Mouse (Mus musculus): ENCODE data around the gene Gm42417. TPM values are rescaled to one million over a fixed set of nuclear protein-coding genes. Genes with fewer than 3 reads are reported as not detected.

Gm42417 gene
- polyA plus RNA-seq, 1 experiment from 2014 or later, result 0.69 TPM

GRCm38 (mm10) chr1:36535477-36536396 is 3.5 kb downstream of the Gm42417 start:
- Histone ChIP-seq H3K4me3 (no peak overlapping the region), H3K36me3 (peaks cover 34% of the 10 kb centered on the region), H3K9me3 (replicated peaks) (no peaks in the 10 kb centered on the region), H3K4me1 (no peaks in the 10 kb centered on the region), H3K27me3 (ENCODE audit: low read depth, poor library complexity, severe bottlenecking) (no peaks in the 10 kb centered on the region), H3K27ac (replicated peaks) (no peak overlapping the region)
- 89% methylated on average over 11 of the region's 11 CpGs for WGBS
- DNase-seq (ENCODE audit: low spot score), result no peak

- no peaks in the 10 kb centered on the region for H3K4me1 ChIP-seq
Measured at GRCm38 (mm10) chr1:36534595-36535058, 4.6 kb downstream of the Gm42417 start.

GRCm38 (mm10) chr1:36533546-36533945 is 5.7 kb downstream of the Gm42417 start:
- Histone ChIP-seq H3K4me3 (no peak overlapping the region), H3K27me3 (ENCODE audit: low read depth, poor library complexity, severe bottlenecking) (no peaks in the 10 kb centered on the region), H3K36me3 (peaks cover 19% of the 10 kb centered on the region), H3K4me1 (peaks cover under 1% of the 10 kb centered on the region; the same call in 1 of the 2 replicates), H3K9me3 (replicated peaks) (no peaks in the 10 kb centered on the region), H3K27ac (replicated peaks) (no peak overlapping the region; the same call in 1 of the 2 replicates)
- no peak for DNase-seq (ENCODE audit: low spot score)
- 89% methylated on average over 6 of the region's 6 CpGs for WGBS

More at GRCm38 (mm10) chr1:36534595-36535058, 4.6 kb downstream of the Gm42417 start:
- peaks cover 29% of the 10 kb centered on the region for H3K36me3 ChIP-seq
- H3K27ac ChIP-seq (replicated peaks), result no peak overlapping the region
- H3K4me3 ChIP-seq, result no peak overlapping the region
- no peaks in the 10 kb centered on the region for H3K27me3 ChIP-seq (ENCODE audit: low read depth, poor library complexity, severe bottlenecking)
- DNase-seq (ENCODE audit: low spot score), result no peak
- H3K9me3 ChIP-seq (replicated peaks), result no peaks in the 10 kb centered on the region
- WGBS, result 86% methylated on average over 6 of the region's 6 CpGs

- no peak for DNase-seq (ENCODE audit: low spot score)
- no peaks in the 10 kb centered on the region for H3K9me3 ChIP-seq (replicated peaks)
- 91% methylated on average over 12 of the region's 12 CpGs for WGBS
- H3K27ac ChIP-seq (replicated peaks), result no peak overlapping the region
- H3K36me3 ChIP-seq, result peaks cover 27% of the 10 kb centered on the region
- peaks cover 5% of the 10 kb centered on the region; the same call in 1 of the 2 replicates for H3K4me1 ChIP-seq
- no peaks in the 10 kb centered on the region for H3K27me3 ChIP-seq (ENCODE audit: low read depth, poor library complexity, severe bottlenecking)
- no peak overlapping the region for H3K4me3 ChIP-seq
Measured at GRCm38 (mm10) chr1:36531461-36531860, 7.8 kb downstream of the Gm42417 start.

- no peaks in the 10 kb centered on the region for H3K9me3 ChIP-seq (replicated peaks)
- H3K4me3 ChIP-seq, result no peak overlapping the region
- WGBS, result 91% methylated on average over 7 of the region's 7 CpGs
- no peaks in the 10 kb centered on the region for H3K27me3 ChIP-seq (ENCODE audit: low read depth, poor library complexity, severe bottlenecking)
- peaks cover 5% of the 10 kb centered on the region; the same call in 1 of the 2 replicates for H3K4me1 ChIP-seq
- no peak for DNase-seq (ENCODE audit: low spot score)
- peaks cover 32% of the 10 kb centered on the region for H3K36me3 ChIP-seq
- H3K27ac ChIP-seq (replicated peaks), result no peak overlapping the region
Measured at GRCm38 (mm10) chr1:36530962-36531361, 8.3 kb downstream of the Gm42417 start.

DNA sequence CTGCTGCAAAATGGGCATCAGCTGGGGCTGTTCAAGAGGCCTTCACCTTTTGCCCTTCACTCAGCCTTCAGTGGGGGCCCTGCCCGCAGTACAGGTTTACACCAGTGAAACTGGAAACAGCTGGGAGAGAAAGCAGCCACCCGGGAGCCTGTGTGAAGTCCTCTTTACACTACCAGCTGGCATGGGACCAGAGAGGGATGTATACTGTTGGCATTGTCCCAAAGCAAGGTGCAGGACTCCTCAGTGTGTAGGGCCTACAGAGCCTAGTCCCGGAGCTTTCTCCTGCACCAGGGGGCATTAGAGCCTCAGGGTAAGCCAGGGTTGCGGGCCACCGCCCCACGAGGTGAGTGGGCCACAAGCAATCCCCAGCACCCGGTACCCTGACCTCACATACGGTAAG is 8.7 kb downstream of the Gm42417 start:
- 89% methylated on average over 8 of the region's 8 CpGs for WGBS
- Histone ChIP-seq H3K4me3 (no peak overlapping the region), H3K36me3 (peaks cover 36% of the 10 kb centered on the region), H3K27ac (replicated peaks) (no peak overlapping the region), H3K9me3 (replicated peaks) (no peaks in the 10 kb centered on the region), H3K27me3 (ENCODE audit: low read depth, poor library complexity, severe bottlenecking) (no peaks in the 10 kb centered on the region), H3K4me1 (peaks cover 5% of the 10 kb centered on the region; the same call in 1 of the 2 replicates)
- no peak for DNase-seq (ENCODE audit: low spot score)

DNA sequence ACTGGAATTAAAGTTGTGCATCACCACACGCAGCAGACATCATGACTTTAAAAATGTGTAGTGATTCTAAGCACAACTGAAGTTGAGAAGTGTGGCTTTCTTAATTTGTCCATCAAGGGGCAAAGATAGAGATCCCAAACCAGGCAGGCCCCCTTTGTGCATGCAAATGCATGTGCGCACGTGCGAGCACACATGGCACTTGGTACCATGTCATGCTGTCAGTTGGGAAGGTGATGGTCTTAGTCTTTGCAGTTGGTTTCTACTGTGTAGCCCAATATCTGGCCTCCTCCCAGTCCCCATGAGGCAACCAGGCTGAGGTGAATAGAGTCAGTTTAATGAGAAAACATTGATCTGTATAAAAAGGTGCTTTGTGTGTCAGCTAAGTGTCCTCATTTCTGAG is 9.4 kb downstream of the Gm42417 start:
- WGBS, result 92% methylated on average over 4 of the region's 4 CpGs
- Histone ChIP-seq H3K36me3 (peaks cover 43% of the 10 kb centered on the region), H3K27ac (replicated peaks) (no peak overlapping the region), H3K27me3 (ENCODE audit: low read depth, poor library complexity, severe bottlenecking) (no peaks in the 10 kb centered on the region), H3K9me3 (replicated peaks) (no peaks in the 10 kb centered on the region), H3K4me3 (no peak overlapping the region), H3K4me1 (peaks cover 5% of the 10 kb centered on the region; the same call in 1 of the 2 replicates)
- no peak for DNase-seq (ENCODE audit: low spot score)

- Histone ChIP-seq H3K9me3 (replicated peaks) (no peaks in the 10 kb centered on the region), H3K27me3 (ENCODE audit: low read depth, poor library complexity, severe bottlenecking) (no peaks in the 10 kb centered on the region), H3K27ac (replicated peaks) (no peak overlapping the region), H3K4me1 (peaks cover 5% of the 10 kb centered on the region; the same call in 1 of the 2 replicates), H3K36me3 (peaks cover 49% of the 10 kb centered on the region), H3K4me3 (no peak overlapping the region)
- no peak for DNase-seq (ENCODE audit: low spot score)
- 90% methylated on average over 4 of the region's 4 CpGs for WGBS
Measured at GRCm38 (mm10) chr1:36529274-36529673, 10.0 kb downstream of the Gm42417 start.

DNA sequence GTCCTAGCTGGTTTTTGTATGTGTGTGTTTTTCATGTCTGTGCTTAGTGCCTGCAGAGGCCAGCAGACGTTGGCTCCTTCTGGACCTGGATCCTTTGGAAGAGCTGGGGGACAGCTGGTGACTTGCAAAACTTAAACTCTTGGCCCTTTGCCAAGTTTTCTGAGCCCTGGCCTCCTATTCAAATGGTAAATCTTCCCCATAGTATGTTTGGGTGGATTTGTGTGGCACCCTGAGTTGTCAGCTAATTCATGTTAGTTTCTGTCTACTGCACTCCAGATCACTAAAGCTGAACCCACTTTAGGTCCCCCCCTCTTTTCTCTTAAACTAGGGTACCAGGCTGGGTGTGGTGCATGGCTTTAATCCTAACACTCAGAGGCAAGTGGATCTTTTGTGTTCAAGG is 10.9 kb downstream of the Gm42417 start:
- Histone ChIP-seq H3K27ac (replicated peaks) (no peak overlapping the region), H3K36me3 (peaks cover 58% of the 10 kb centered on the region), H3K4me3 (no peak overlapping the region), H3K9me3 (replicated peaks) (no peaks in the 10 kb centered on the region), H3K27me3 (ENCODE audit: low read depth, poor library complexity, severe bottlenecking) (no peaks in the 10 kb centered on the region), H3K4me1 (peaks cover 5% of the 10 kb centered on the region; the same call in 1 of the 2 replicates)
- DNase-seq (ENCODE audit: low spot score), result no peak
- WGBS, result 61% methylated on average over 1 of the region's 1 CpGs

DNA sequence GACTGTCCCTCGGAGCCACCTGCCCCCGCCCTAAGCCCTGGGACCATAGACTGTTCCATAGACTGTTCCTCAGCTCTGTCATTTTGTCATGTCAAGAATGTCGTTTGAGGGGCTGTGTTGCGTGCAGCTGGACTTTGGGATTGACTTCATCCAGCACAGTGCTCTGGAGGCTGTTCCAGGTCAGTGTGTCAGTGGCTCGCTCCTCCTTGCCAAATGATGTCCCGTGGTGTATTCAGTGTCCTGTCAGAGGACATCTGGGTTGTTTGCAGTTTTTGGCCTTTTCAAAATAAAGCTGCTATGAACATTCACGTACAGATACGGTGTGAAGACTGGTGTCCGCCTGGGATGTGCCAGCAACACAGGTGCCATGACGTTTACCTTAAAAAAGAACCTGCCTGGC is 12.3 kb downstream of the Gm42417 start:
- no peak for DNase-seq (ENCODE audit: low spot score)
- H3K36me3 ChIP-seq, result peaks cover 69% of the 10 kb centered on the region
- H3K27me3 ChIP-seq (ENCODE audit: low read depth, poor library complexity, severe bottlenecking), result no peaks in the 10 kb centered on the region
- WGBS, result 93% methylated on average over 10 of the region's 10 CpGs
- no peaks in the 10 kb centered on the region for H3K9me3 ChIP-seq (replicated peaks)
- no peak overlapping the region for H3K27ac ChIP-seq (replicated peaks)
- H3K4me1 ChIP-seq, result peaks cover 5% of the 10 kb centered on the region; the same call in 1 of the 2 replicates
- no peak overlapping the region for H3K4me3 ChIP-seq

GRCm38 (mm10) chr1:36525774-36526173 is 13.5 kb downstream of the Gm42417 start:
- Histone ChIP-seq H3K27ac (replicated peaks) (no peak overlapping the region), H3K4me3 (no peak overlapping the region), H3K4me1 (peaks cover 5% of the 10 kb centered on the region; the same call in 1 of the 2 replicates), H3K9me3 (replicated peaks) (no peaks in the 10 kb centered on the region), H3K36me3 (peaks cover 72% of the 10 kb centered on the region), H3K27me3 (ENCODE audit: low read depth, poor library complexity, severe bottlenecking) (no peaks in the 10 kb centered on the region)
- WGBS, result 93% methylated on average over 12 of the region's 12 CpGs
- DNase-seq (ENCODE audit: low spot score), result no peak

DNA sequence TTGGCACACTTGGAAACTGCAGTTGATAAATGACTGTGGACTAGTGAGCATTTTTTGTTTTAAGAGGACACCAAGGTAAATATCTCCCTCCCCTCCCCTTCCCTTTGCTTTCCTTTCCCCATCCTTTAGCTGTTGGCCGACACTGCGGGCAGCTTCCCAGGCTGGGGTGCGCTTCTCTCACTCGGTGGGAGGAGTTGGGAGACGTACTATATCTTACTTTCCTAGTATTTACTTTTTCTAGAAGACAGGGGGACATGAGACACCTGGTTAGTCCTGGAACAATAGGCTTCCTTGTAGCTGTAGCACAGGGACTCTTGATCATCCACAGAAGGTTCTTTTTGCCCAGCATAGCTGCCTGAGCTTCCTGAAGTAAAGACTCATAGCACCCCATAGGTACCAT is 15.2 kb downstream of the Gm42417 start:
- WGBS, result 95% methylated on average over 5 of the region's 5 CpGs
- H3K4me1 ChIP-seq, result peaks cover 5% of the 10 kb centered on the region; the same call in 1 of the 2 replicates
- H3K36me3 ChIP-seq, result peaks cover 83% of the 10 kb centered on the region

More for the DNA sequence above, 15.2 kb downstream of the Gm42417 start:
- Histone ChIP-seq H3K4me3 (no peak overlapping the region), H3K9me3 (replicated peaks) (no peaks in the 10 kb centered on the region), H3K27me3 (ENCODE audit: low read depth, poor library complexity, severe bottlenecking) (no peaks in the 10 kb centered on the region), H3K27ac (replicated peaks) (no peak overlapping the region)
- DNase-seq (ENCODE audit: low spot score), result no peak
